Mouse (Mus musculus): ENCODE data around the gene Dip2b. TPM values are rescaled to one million over a fixed set of nuclear protein-coding genes. Genes with fewer than 3 reads are reported as not detected.

Dip2b gene
- polyA plus RNA-seq, 1 experiment from 2014 or later = 26.6 TPM

GRCm38 (mm10) chr15:100057698-100058097, 19.2 kb downstream of the Dip2b start:
- no peak overlapping the region for H3K4me3 ChIP-seq
- WGBS = 81% methylated on average over 3 of the region's 3 CpGs
- 0 out of 2 replicates have a peak, but pooled peaks cover 5% of the 10 kb centered on the region for H3K36me3 ChIP-seq
- H3K9me3 ChIP-seq = no peaks in the 10 kb centered on the region
- no peak for ATAC-seq (ENCODE audit: low FRiP score, low read depth)
- peaks cover 13% of the 10 kb centered on the region for H3K4me1 ChIP-seq
- no peak overlapping the region for H3K4me2 ChIP-seq (replicated peaks)
- no peak overlapping the region for H3K9ac ChIP-seq (replicated peaks)
- no peaks in the 10 kb centered on the region for H3K27me3 ChIP-seq
- no peak overlapping the region for H3K27ac ChIP-seq (replicated peaks)

- no peaks in the 10 kb centered on the region for H3K27me3 ChIP-seq
- no peak overlapping the region for H3K4me3 ChIP-seq
- H3K4me1 ChIP-seq = peaks cover 8% of the 10 kb centered on the region; the same call in 1 of the 2 replicates
- no peak overlapping the region for H3K9ac ChIP-seq (replicated peaks)
- no peak overlapping the region for H3K27ac ChIP-seq (replicated peaks)
- H3K9me3 ChIP-seq = no peaks in the 10 kb centered on the region
- no peak overlapping the region for H3K4me2 ChIP-seq (replicated peaks)
- ATAC-seq (ENCODE audit: low FRiP score, low read depth) = no peak
- WGBS = 96% methylated on average over 3 of the region's 3 CpGs
- 0 out of 2 replicates have a peak, but pooled peaks cover 5% of the 10 kb centered on the region for H3K36me3 ChIP-seq
Observed at GRCm38 (mm10) chr15:100058143-100058542, 19.7 kb downstream of the Dip2b start.

GRCm38 (mm10) chr15:100058912-100059311, 20.4 kb downstream of the Dip2b start:
- no peaks in the 10 kb centered on the region for H3K9me3 ChIP-seq
- 78% methylated on average over 11 of the region's 11 CpGs for WGBS
- no peak for ATAC-seq (ENCODE audit: low FRiP score, low read depth)
- 0 out of 2 replicates have a peak, but pooled peaks cover 5% of the 10 kb centered on the region for H3K36me3 ChIP-seq
- no peak overlapping the region for H3K9ac ChIP-seq (replicated peaks)
- no peaks in the 10 kb centered on the region for H3K27me3 ChIP-seq
- no peak overlapping the region for H3K4me2 ChIP-seq (replicated peaks)
- no peak overlapping the region for H3K4me3 ChIP-seq
- no peak overlapping the region; the same call in 1 of the 2 replicates for H3K27ac ChIP-seq (replicated peaks)
- peaks cover 8% of the 10 kb centered on the region; the same call in 1 of the 2 replicates for H3K4me1 ChIP-seq

GRCm38 (mm10) chr15:100059626-100060311, 21.3 kb downstream of the Dip2b start:
- Histone ChIP-seq H3K9me3 (no peaks in the 10 kb centered on the region), H3K9ac (replicated peaks) (no peak overlapping the region), H3K36me3 (0 out of 2 replicates have a peak, but pooled peaks cover 3% of the 10 kb centered on the region), H3K27me3 (no peaks in the 10 kb centered on the region), H3K4me1 (peaks cover 8% of the 10 kb centered on the region; the same call in 1 of the 2 replicates), H3K4me2 (replicated peaks) (no peak overlapping the region), H3K4me3 (no peak overlapping the region), H3K27ac (replicated peaks) (no peak overlapping the region)
- ATAC-seq (ENCODE audit: low FRiP score, low read depth) = no peak
- 81% methylated on average over 7 of the region's 7 CpGs for WGBS

- ATAC-seq (ENCODE audit: low FRiP score, low read depth) = no peak
- WGBS = 92% methylated on average over 4 of the region's 4 CpGs
- H3K4me2 ChIP-seq (replicated peaks) = no peak overlapping the region
- no peaks in the 10 kb centered on the region for H3K9me3 ChIP-seq
- H3K9ac ChIP-seq (replicated peaks) = no peak overlapping the region
- no peaks in the 10 kb centered on the region for H3K36me3 ChIP-seq
- peaks cover 8% of the 10 kb centered on the region; the same call in 1 of the 2 replicates for H3K4me1 ChIP-seq
- H3K27ac ChIP-seq (replicated peaks) = no peak overlapping the region
- H3K4me3 ChIP-seq = no peak overlapping the region
- H3K27me3 ChIP-seq = no peaks in the 10 kb centered on the region
Observed at GRCm38 (mm10) chr15:100060513-100061140, 22.2 kb downstream of the Dip2b start.

- no peak for ATAC-seq (ENCODE audit: low FRiP score, low read depth)
- no peaks in the 10 kb centered on the region for H3K27me3 ChIP-seq
- no peak overlapping the region for H3K4me3 ChIP-seq
- peaks cover 11% of the 10 kb centered on the region for H3K4me1 ChIP-seq
- no peaks in the 10 kb centered on the region for H3K9me3 ChIP-seq
- no peak overlapping the region for H3K9ac ChIP-seq (replicated peaks)
- no peak overlapping the region for H3K27ac ChIP-seq (replicated peaks)
- no peaks in the 10 kb centered on the region for H3K36me3 ChIP-seq
- 96% methylated on average over 3 of the region's 3 CpGs for WGBS
- no peak overlapping the region for H3K4me2 ChIP-seq (replicated peaks)
Observed at GRCm38 (mm10) chr15:100061377-100061776, 22.9 kb downstream of the Dip2b start.

GRCm38 (mm10) chr15:100063229-100063773, 24.8 kb downstream of the Dip2b start:
- no peak for ATAC-seq (ENCODE audit: low FRiP score, low read depth)

GRCm38 (mm10) chr15:100066702-100067101, 28.2 kb downstream of the Dip2b start:
- ATAC-seq (ENCODE audit: low FRiP score, low read depth) = no peak

More at GRCm38 (mm10) chr15:100063229-100063773, 24.8 kb downstream of the Dip2b start:
- H3K9me3 ChIP-seq = no peaks in the 10 kb centered on the region
- no peak overlapping the region for H3K27ac ChIP-seq (replicated peaks)
- no peak overlapping the region for H3K4me3 ChIP-seq
- WGBS = 92% methylated on average over 13 of the region's 13 CpGs
- no peaks in the 10 kb centered on the region for H3K36me3 ChIP-seq
- no peak overlapping the region for H3K9ac ChIP-seq (replicated peaks)
- H3K4me2 ChIP-seq (replicated peaks) = no peak overlapping the region
- no peaks in the 10 kb centered on the region for H3K27me3 ChIP-seq
- peaks cover 11% of the 10 kb centered on the region for H3K4me1 ChIP-seq

GRCm38 (mm10) chr15:100069101-100069500, 30.6 kb downstream of the Dip2b start:
- H3K9me3 ChIP-seq = no peaks in the 10 kb centered on the region
- H3K27me3 ChIP-seq = no peaks in the 10 kb centered on the region
- no peak overlapping the region for H3K4me3 ChIP-seq
- no peak overlapping the region for H3K4me2 ChIP-seq (replicated peaks)
- WGBS = 84% methylated on average over 4 of the region's 4 CpGs
- no peak for ATAC-seq (ENCODE audit: low FRiP score, low read depth)
- no peaks in the 10 kb centered on the region for H3K36me3 ChIP-seq
- no peak overlapping the region for H3K27ac ChIP-seq (replicated peaks)
- no peak overlapping the region for H3K9ac ChIP-seq (replicated peaks)
- H3K4me1 ChIP-seq = peaks cover 16% of the 10 kb centered on the region

More at GRCm38 (mm10) chr15:100066702-100067101, 28.2 kb downstream of the Dip2b start:
- H3K4me2 ChIP-seq (replicated peaks) = no peak overlapping the region
- no peak overlapping the region for H3K27ac ChIP-seq (replicated peaks)
- H3K36me3 ChIP-seq = no peaks in the 10 kb centered on the region
- peaks cover 7% of the 10 kb centered on the region for H3K4me1 ChIP-seq
- no peak overlapping the region for H3K9ac ChIP-seq (replicated peaks)
- no peaks in the 10 kb centered on the region for H3K9me3 ChIP-seq
- no peaks in the 10 kb centered on the region for H3K27me3 ChIP-seq
- 84% methylated on average over 9 of the region's 9 CpGs for WGBS
- H3K4me3 ChIP-seq = no peak overlapping the region

GRCm38 (mm10) chr15:100070021-100070420, 31.6 kb downstream of the Dip2b start:
- 87% methylated on average over 8 of the region's 8 CpGs for WGBS
- Histone ChIP-seq H3K4me1 (peaks cover 23% of the 10 kb centered on the region), H3K9ac (replicated peaks) (no peak overlapping the region), H3K9me3 (no peaks in the 10 kb centered on the region), H3K4me2 (replicated peaks) (no peak overlapping the region), H3K4me3 (no peak overlapping the region), H3K36me3 (no peaks in the 10 kb centered on the region), H3K27me3 (no peaks in the 10 kb centered on the region), H3K27ac (replicated peaks) (no peak overlapping the region)
- no peak for ATAC-seq (ENCODE audit: low FRiP score, low read depth)

GRCm38 (mm10) chr15:100071819-100072218, 33.4 kb downstream of the Dip2b start:
- Histone ChIP-seq H3K9me3 (no peaks in the 10 kb centered on the region), H3K27me3 (no peaks in the 10 kb centered on the region), H3K27ac (replicated peaks) (no peak overlapping the region), H3K4me1 (peaks cover 24% of the 10 kb centered on the region), H3K36me3 (no peaks in the 10 kb centered on the region), H3K4me3 (no peak overlapping the region), H3K9ac (replicated peaks) (no peak overlapping the region), H3K4me2 (replicated peaks) (no peak overlapping the region)
- WGBS = 88% methylated on average over 3 of the region's 3 CpGs
- ATAC-seq (ENCODE audit: low FRiP score, low read depth) = no peak
